Mouse (Mus musculus): ENCODE results near the gene Eif2s1.

DNA sequence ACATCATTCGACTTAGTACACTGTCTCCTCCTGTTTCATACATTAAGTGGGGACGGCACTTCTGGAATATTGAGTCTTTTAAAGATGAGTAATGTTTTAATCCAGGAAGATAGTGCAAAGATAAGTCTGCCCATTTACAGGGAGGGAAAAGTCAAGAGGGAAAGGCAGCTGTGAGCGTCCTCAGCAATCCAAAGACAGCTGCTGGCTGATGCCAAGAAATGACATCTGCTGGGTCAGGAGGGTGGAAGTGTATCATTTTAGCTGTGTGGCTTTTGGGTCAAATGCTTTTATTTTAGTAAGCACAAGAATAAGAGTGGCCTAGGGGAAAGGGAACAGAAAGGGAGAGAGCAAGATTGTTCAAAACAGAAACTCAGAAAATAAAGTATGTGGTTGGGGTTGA is 60.4 kb downstream of the Eif2s1 start:
- no peak for TF ChIP-seq CTCF (IDR thresholded peaks at IDR 0.05; ENCODE audit: control insufficient read depth, insufficient read depth, insufficient read length)
- no peak for TF ChIP-seq USF1 (IDR thresholded peaks at IDR 0.05; ENCODE audit: low read depth)
